Mouse (Mus musculus) cerebellum, adult 2 months (tissue): ENCODE results near the gene A930004D18Rik.

Experiments
- CTCF ChIP-seq: fragments of 200-500 bp; IDR thresholded peaks from 2 replicates; pipeline ENCODE4 v1.5.1; 2011; ENCODE audit warnings: low read depth, mild to moderate bottlenecking, control low read depth, low read length, moderate library complexity, borderline replicate concordance; ENCODE audit not compliant: insufficient read depth
- POLR2A ChIP-seq: fragments of 200-500 bp; IDR thresholded peaks from 2 replicates; pipeline ENCODE4 v1.6.1; 2011; ENCODE audit warnings: low read length, control low read depth, borderline replicate concordance; ENCODE audit not compliant: insufficient read depth

DNA sequence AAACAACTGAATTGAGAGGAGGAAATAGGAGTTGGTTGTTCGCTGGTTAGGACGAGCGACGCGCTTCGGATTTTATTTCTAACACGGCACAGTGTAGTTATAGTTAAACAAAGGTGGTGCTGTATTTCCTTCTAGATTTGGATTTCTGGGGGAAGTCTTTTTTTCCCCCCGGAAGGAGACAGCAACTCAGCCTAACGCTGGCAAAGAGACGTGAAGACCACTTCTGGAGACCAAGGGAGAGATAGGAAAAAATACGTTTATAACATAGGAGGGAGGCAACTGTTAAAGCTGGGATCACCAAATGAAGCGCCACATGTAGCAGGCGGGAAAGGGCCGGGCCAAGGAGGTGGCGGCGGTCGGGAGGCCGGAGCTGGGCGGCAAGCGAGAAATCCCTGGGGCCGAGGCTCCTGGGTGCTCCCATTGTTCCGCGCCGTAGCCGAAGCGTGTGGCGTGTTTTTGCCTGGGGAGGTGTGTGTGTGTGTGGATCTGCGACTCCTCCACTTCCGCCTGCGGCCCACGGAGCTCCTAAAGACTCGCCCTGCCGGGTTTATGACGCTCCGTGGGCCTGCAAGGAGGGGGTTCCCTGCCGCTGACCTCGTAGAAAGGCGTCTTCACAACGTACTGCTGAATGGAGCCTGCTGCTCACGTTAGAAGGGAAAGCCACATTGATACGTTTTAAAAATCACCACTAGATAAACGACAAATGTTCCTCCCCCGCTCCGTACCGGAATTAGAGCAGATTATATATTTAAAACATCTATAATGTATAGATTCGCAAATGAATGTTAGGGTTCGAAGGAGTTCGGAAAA, 20.0 kb upstream of the A930004D18Rik start:
- no peak for TF ChIP-seq CTCF
- TF ChIP-seq POLR2A, result no peak
